Mouse (Mus musculus) activated CD4-positive, CD25-positive, alpha-beta regulatory T cell (primary cell): ENCODE results near the gene Ppp1r1a. TPM values are rescaled to one million over a fixed set of nuclear protein-coding genes. Genes with fewer than 3 reads are reported as not detected.

Source experiments
- polyA plus RNA-seq, 2 experiments: library from polyadenylated mRNA; unstranded; fragments of 100-300 nt; shearing (Covaris generic); gene quantifications; one replicate each; pipeline ENCODE4 v1.2.1; 2017

Gene Ppp1r1a
- polyA plus RNA-seq = not detected

GRCm38 (mm10) chr15:103537822-103538213 is at the start of gene Ppp1r1a:
Gene Ppp1r1a, minus strand, starts transcription at chr15:103538003.

GRCm38 (mm10) chr15:103564981-103565380 is 27.2 kb upstream of the Ppp1r1a start, which contains the start of gene Glycam1:
Gene Glycam1, minus strand, starts transcription at chr15:103565081.

GRCm38 (mm10) chr15:103502435-103503250 is 35.2 kb downstream of the Ppp1r1a start, which contains the start of gene Pde1b:
Gene Pde1b, plus strand, starts transcription at chr15:103503034.

Other genes starting within 250 kb of the Ppp1r1a start
- not detected for gene Gpr84, start 227.4 kb downstream of the Ppp1r1a start, polyA plus RNA-seq
- gene Zfp385a, start 197.9 kb downstream of the Ppp1r1a start, polyA plus RNA-seq = under 1 TPM in 1 of 2 experiments, not detected in 1; 0.57 TPM
- 1 to 10 TPM; 2.8 to 3.4 TPM for gene Itga5, start 171.2 kb downstream of the Ppp1r1a start, polyA plus RNA-seq
- gene Gtsf1, start 107.5 kb downstream of the Ppp1r1a start, polyA plus RNA-seq = under 1 TPM in 1 of 2 experiments, not detected in 1; 0.68 TPM
- not detected for gene Gtsf2, start 89.5 kb downstream of the Ppp1r1a start, polyA plus RNA-seq
- gene Nckap1l, start 84.2 kb downstream of the Ppp1r1a start, polyA plus RNA-seq = 100 to 1,000 TPM in 1 of 2 experiments, 10 to 100 TPM in 1; 90.2 to 144 TPM
- 1 to 10 TPM; 8.2 to 8.6 TPM for gene Pde1b, start 35.0 kb downstream of the Ppp1r1a start, polyA plus RNA-seq
- gene Glycam1, start 27.1 kb upstream of the Ppp1r1a start, polyA plus RNA-seq = under 1 TPM in 1 of 2 experiments, not detected in 1; 0.22 TPM
- gene Mucl1, start 217.5 kb upstream of the Ppp1r1a start, polyA plus RNA-seq = not detected